Mouse (Mus musculus) CD8-positive naive resting alpha-beta T cell, adult 57 days (primary cell): Measurements from ENCODE around the gene Spata9. TPM values are rescaled to one million over a fixed set of nuclear protein-coding genes. Genes with fewer than 3 reads are reported as not detected.

ENCODE experiments used
- total RNA-seq: library from RNA; stranded (reverse); gene quantifications from one replicate; pipeline ENCODE4 v1.2.4, GENCODE M21; 2023

Spata9 gene
- total RNA-seq: not detected

DNA sequence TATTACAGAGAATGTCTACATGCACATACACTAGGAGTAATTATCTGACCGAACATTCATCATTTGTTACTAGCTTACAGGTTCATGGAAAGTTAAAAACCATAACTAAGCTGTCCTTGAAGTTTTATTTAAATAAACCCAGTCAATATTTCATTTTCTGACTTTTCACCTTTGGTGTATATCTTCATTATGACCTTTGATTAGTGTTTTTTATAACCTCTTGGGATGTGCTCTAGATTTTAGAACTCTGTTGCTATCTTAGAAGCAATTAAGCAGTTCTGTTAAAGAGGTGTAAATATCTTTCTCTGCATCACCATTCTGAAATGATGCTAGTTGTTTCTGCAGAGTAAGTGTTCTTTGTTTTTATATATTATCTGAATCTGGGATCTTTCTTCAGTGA is at the start of gene Spata9:
Gene Spata9, plus strand, starts transcription at position 301 of the 400 bp plus-strand sequence.

DNA sequence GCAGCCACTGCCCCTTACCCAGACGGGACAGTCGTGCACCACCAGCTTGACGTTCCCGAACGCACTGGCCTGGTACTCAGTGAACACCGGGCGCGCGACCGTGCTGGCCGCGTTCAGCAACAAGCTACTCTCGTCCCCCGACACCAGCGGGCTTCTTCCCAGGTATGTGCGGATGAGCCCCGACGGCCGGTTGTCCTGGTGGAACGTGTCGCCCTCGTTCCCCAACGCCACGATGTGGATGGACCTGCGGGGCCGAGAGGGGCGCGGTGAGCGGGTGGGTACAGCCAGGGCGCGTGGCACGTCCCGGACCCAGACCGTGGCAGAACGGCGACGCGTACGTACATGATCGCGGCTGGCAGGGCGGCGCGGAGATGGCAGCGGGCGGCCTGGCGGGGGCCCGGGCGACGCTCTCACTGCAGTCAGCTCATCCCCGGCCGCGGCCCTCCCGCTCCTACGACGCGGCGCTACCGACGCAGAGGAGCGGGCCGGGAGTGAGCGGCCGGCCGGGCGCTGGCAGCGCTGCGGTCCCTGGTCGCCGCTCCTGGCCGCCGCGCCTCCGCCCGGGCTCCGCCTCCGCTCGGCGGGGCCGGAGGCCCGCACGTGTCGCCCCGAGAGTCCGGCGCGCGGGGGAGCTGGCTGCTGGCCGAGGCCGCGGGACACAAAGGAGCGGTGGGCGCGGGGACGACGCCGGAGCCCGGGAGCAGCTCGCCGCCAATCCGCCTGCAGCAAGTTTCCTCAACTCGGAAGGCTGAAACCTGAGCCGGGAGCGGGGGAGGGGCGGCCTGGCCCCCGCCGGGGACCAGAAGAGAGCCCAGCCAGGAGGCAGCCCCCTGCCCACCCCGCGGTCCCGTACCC is 23.5 kb upstream of the Spata9 start, which contains the start of gene Rhobtb3:
Gene Rhobtb3, minus strand, starts transcription at position 737 of the 855 bp plus-strand sequence.

DNA sequence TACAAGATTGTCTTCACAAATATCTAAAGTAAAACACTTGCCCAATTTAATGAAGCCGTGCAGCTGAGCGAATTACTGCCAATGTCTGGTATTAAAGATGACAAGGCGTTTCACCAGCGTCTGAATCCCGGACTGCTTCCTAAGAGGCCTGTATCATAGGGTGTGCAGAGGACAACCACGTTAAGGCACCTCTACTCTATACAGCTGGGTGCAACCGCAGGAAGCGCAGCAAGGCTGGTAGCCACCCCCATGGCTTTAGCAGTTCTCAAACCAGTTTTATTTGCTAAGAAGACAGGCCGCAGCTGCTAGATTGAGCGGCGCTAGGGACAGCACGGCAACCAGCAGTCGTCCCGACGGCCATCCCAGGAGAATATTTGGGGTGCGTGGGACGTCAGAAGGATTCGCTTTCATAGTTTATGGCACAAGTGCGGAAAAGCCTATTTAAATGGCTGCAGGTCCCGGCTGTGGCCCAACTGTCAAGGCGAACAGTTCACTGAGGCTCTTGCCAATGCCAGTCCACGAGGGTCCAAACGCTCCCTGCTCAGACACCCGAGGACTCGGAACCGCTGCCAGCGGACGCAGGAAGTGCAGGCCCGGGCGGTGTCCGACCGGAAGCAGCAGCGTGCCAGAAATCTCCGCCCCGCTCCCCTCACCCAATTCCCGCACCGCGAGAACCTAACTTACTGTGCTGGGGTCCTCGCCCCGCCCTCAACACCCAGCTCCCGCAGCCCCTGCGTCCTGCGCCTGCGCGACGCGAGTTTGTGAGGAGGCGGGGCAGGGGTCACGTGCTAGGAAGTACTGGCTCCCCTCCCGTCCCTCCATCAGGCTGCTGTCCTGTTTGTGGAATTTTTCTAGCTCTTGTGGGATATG is 51.3 kb downstream of the Spata9 start, which contains the start of gene Rfesd:
Gene Rfesd, minus strand, starts transcription at position 746 of the 870 bp plus-strand sequence.

Other genes starting within 250 kb of the Spata9 start
- gene Glrx, start 127.3 kb upstream of the Spata9 start, total RNA-seq: 10.3 TPM
- gene Rhobtb3, start 23.2 kb upstream of the Spata9 start, total RNA-seq: not detected
- 9.6 TPM for gene Rfesd, start 51.6 kb downstream of the Spata9 start, total RNA-seq
- gene Gpr150, start 89.8 kb downstream of the Spata9 start, total RNA-seq: not detected
- 10.4 TPM for gene Arsk, start 131.5 kb downstream of the Spata9 start, total RNA-seq
- 32.7 TPM for gene Ttc37, start 131.6 kb downstream of the Spata9 start, total RNA-seq